Mouse (Mus musculus): Measurements from ENCODE around the gene Ssr2. TPM values are rescaled to one million over a fixed set of nuclear protein-coding genes. Genes with fewer than 3 reads are reported as not detected.
"Not testable (repeated sequence)": the region's sequence is repeated elsewhere in the genome, so short reads cannot be mapped to it uniquely, and the experiment has no call there.

Ssr2 gene
- polyA plus RNA-seq, 1 experiment from 2014 or later, result 187 TPM

GRCm38 (mm10) chr3:88590246-88590645 is 14.6 kb downstream of the Ssr2 start:
- ATAC-seq (ENCODE audit: low read depth) (no peak), DNase-seq (no peak)
- Histone ChIP-seq H3K4me3 (replicated peaks) (no peak overlapping the region), H3K36me3 (peaks cover 36% of the 10 kb centered on the region), H3K9ac (no peak overlapping the region), H3K9me3 (replicated peaks) (no peaks in the 10 kb centered on the region), H3K27ac (no peak overlapping the region), H3K27me3 (no peaks in the 10 kb centered on the region), H3K4me1 (replicated peaks) (peaks cover 28% of the 10 kb centered on the region), H3K4me2 (no peak overlapping the region)
- WGBS (ENCODE audit: insufficient replicate concordance), result 37% methylated on average over 5 of the region's 5 CpGs

GRCm38 (mm10) chr3:88591044-88591443 is 15.4 kb downstream of the Ssr2 start:
- 58% methylated on average over 3 of the region's 3 CpGs for WGBS (ENCODE audit: insufficient replicate concordance)
- H3K4me2 ChIP-seq, result no peak overlapping the region

DNA sequence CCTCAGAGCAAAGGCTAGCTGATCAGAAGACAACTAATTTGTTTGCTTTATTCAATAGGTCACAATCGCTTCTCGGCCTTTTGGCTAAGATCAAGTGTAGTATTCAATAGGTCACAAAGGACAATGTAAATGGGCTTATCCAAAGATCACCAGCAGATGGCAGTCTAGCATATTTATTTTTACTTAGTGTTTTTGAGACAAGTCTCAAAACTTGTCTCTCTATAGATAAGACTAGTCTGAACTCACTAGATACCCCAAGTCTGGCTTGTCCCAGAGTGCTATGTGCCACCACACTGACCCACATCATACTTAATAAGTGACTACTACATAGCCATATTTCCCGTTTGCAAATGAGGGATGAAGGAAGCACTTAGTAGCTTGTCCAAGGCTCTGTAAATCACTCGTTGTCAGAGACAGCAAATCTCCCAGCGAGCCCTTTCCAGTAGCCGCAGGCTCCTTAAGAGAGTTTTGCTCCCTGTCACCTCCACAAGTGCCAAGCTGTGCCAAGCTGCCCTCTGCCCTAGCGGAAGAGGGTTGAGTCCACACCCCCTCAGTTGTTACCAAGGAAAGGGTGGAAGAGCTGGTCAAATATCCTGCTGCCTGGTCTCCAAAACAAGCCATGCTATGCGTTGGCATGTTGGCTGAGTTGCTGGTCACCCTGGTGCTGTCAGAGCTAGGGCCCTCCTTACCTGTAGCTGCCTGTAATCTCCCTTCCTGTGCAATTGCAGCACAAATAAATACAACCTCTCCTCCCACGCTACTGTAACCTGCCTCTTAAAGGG is 16.5 kb downstream of the Ssr2 start:
- H3K27ac ChIP-seq, result peak overlapping the region; percentile 50; the same call in 1 of the 2 replicates
- no peaks in the 10 kb centered on the region for H3K9me3 ChIP-seq (replicated peaks)
- DNase-seq (peak; percentile 45), ATAC-seq (ENCODE audit: low read depth) (peak; percentile 39)
- H3K36me3 ChIP-seq, result peaks cover 18% of the 10 kb centered on the region
- H3K4me1 ChIP-seq (replicated peaks), result peaks cover 28% of the 10 kb centered on the region
- no peaks in the 10 kb centered on the region for H3K27me3 ChIP-seq
- peak overlapping the region; percentile 34; the same call in 1 of the 2 replicates for H3K9ac ChIP-seq
- peak overlapping the region; percentile 33 for H3K4me2 ChIP-seq
- H3K4me3 ChIP-seq (replicated peaks), result 0 out of 2 replicates have a peak overlapping the region, but pooled peaks have one; percentile 3
- 26% methylated on average over 9 of the region's 9 CpGs for WGBS (ENCODE audit: insufficient replicate concordance)

More at GRCm38 (mm10) chr3:88591044-88591443, 15.4 kb downstream of the Ssr2 start:
- H3K9me3 ChIP-seq (replicated peaks), result no peaks in the 10 kb centered on the region
- H3K36me3 ChIP-seq, result peaks cover 29% of the 10 kb centered on the region
- ATAC-seq (ENCODE audit: low read depth) (no peak), DNase-seq (no peak)
- no peak overlapping the region for H3K27ac ChIP-seq
- H3K4me3 ChIP-seq (replicated peaks), result no peak overlapping the region
- H3K27me3 ChIP-seq, result no peaks in the 10 kb centered on the region
- no peak overlapping the region for H3K9ac ChIP-seq
- peaks cover 28% of the 10 kb centered on the region for H3K4me1 ChIP-seq (replicated peaks)

DNA sequence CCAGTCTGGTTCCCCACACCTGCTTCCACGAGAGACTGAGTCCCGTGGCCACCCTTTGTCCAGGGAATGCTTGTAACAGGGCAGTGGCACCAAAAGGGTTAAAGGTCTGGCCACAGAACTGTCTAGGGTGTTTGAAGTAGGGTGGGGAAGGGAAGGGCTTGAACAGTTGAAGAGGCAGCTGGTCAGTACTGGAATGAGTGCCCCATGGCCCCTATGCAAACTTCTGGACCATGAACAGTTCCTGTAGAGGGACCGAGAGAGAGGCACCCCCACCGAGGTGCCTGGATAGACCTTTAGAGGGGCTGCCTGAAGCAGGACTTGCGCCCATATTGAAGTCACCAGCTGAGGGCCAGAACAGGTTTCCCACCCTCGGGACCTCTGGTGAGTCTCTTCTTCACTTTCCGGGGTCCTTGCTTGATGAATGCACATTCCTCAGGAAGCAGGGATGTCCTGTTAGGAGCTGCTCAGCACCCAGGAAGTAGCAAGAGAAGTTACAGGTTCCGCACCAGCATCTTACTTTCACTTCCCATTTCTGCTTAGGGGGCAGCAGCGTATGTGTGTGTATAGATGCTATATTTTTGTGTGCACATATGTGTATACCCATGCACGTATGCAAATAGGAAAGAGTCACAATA is 17.4 kb downstream of the Ssr2 start:
- ATAC-seq (ENCODE audit: low read depth), result 0 out of 2 replicates have a peak, but pooled peaks have one; percentile 38
- Histone ChIP-seq H3K27me3 (no peaks in the 10 kb centered on the region), H3K27ac (no peak overlapping the region), H3K4me3 (replicated peaks) (no peak overlapping the region), H3K4me1 (replicated peaks) (peaks cover 28% of the 10 kb centered on the region), H3K9ac (peak overlapping the region; percentile 36), H3K9me3 (replicated peaks) (no peaks in the 10 kb centered on the region), H3K4me2 (peak overlapping the region; percentile 33), H3K36me3 (peaks cover 8% of the 10 kb centered on the region)
- 38% methylated on average over 10 of the region's 10 CpGs for whole genome bisulfite sequencing (ENCODE audit: insufficient replicate concordance)
- no peak for DNase-seq

DNA sequence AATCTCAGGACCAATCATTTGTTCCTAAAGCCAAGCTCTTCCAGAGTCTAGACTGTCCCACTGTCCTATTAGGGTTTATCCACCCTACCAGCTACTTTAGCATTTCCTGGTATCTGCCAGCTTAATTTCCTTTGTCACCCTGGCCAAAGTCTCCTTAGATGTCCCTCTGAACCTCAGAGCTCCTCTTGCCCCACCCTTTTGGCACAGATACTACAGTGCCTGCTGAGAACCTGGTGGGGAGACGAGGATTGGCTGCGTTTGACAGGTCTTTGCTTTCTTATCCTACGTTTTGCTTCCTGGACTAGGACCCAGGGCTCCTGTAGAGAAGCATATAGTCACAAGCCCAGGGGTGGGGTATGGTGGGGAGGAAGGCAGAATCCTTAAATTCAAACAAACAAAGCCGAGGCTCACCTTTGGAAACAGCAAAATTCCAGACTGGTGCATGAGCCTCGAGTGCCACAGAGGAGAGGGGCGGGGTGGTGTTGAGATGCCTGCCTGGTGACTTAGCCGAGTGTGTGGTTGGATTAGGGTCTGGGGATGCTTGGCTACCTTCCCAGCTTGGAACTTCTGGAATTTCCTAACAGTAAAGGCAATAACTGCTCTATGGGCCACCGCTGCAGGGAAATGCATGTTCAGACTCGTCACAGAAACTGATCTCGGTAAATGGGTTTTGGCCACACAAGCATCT is 18.4 kb downstream of the Ssr2 start:
- H3K9ac ChIP-seq, result no peak overlapping the region
- no peak for ATAC-seq (ENCODE audit: low read depth)
- 53% methylated on average over 10 of the region's 10 CpGs for WGBS (ENCODE audit: insufficient replicate concordance)
- H3K27me3 ChIP-seq, result no peaks in the 10 kb centered on the region
- peaks cover 28% of the 10 kb centered on the region for H3K4me1 ChIP-seq (replicated peaks)
- H3K27ac ChIP-seq, result no peak overlapping the region
- no peaks in the 10 kb centered on the region for H3K36me3 ChIP-seq
- H3K4me3 ChIP-seq (replicated peaks), result no peak overlapping the region
- H3K9me3 ChIP-seq (replicated peaks), result no peaks in the 10 kb centered on the region
- H3K4me2 ChIP-seq, result no peak overlapping the region
- no peak for DNase-seq

DNA sequence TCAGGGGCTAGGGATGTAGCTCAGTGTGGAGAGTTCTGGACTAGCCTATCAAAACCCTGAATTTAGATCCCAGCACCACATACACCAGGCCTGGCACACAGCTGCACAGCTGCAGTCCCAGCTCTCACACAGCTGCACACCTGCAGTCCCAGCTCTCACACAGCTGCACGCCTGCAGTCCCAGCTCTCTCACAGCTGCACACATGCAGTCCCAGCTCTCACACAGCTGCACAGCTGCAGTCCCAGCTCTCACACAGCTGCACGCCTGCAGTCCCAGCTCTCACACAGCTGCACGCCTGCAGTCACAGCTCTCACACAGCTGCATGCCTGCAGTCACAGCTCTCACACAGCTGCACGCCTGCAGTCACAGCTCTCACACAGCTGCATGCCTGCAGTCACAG is 20.9 kb downstream of the Ssr2 start:
- H3K9me3 ChIP-seq (replicated peaks); H3K4me3 ChIP-seq (replicated peaks); DNase-seq; H3K27me3 ChIP-seq; H3K27ac ChIP-seq; H3K36me3 ChIP-seq; H3K9ac ChIP-seq; ATAC-seq (ENCODE audit: low read depth); H3K4me2 ChIP-seq: not testable (repeated sequence)
- 62% methylated on average over 4 of the region's 4 CpGs for WGBS (ENCODE audit: insufficient replicate concordance)
- peaks cover 20% of the 10 kb centered on the region for H3K4me1 ChIP-seq (replicated peaks)

GRCm38 (mm10) chr3:88602466-88602865 is 26.8 kb downstream of the Ssr2 start:
- Histone ChIP-seq H3K27ac (no peak overlapping the region), H3K27me3 (peaks cover 4% of the 10 kb centered on the region; the same call in 1 of the 2 replicates), H3K4me1 (replicated peaks) (peaks cover 21% of the 10 kb centered on the region), H3K4me2 (no peak overlapping the region), H3K9me3 (replicated peaks) (no peaks in the 10 kb centered on the region), H3K9ac (no peak overlapping the region), H3K36me3 (no peaks in the 10 kb centered on the region), H3K4me3 (replicated peaks) (no peak overlapping the region)
- ATAC-seq (ENCODE audit: low read depth), result no peak
- 66% methylated on average over 4 of the region's 4 CpGs for WGBS (ENCODE audit: insufficient replicate concordance)
- no peak for DNase-seq

GRCm38 (mm10) chr3:88603714-88604161 is 28.1 kb downstream of the Ssr2 start:
- Histone ChIP-seq H3K9ac (no peak overlapping the region), H3K4me1 (replicated peaks) (peaks cover 28% of the 10 kb centered on the region), H3K36me3 (no peaks in the 10 kb centered on the region), H3K4me2 (no peak overlapping the region), H3K9me3 (replicated peaks) (no peaks in the 10 kb centered on the region), H3K4me3 (replicated peaks) (no peak overlapping the region), H3K27me3 (peaks cover 4% of the 10 kb centered on the region; the same call in 1 of the 2 replicates), H3K27ac (no peak overlapping the region)
- DNase-seq, result peak; percentile 57
- 10% methylated on average over 6 of the region's 6 CpGs for WGBS (ENCODE audit: insufficient replicate concordance)
- peak; percentile 43 for ATAC-seq (ENCODE audit: low read depth)

- 76% methylated on average over 7 of the region's 7 CpGs for WGBS (ENCODE audit: insufficient replicate concordance)
- ATAC-seq (ENCODE audit: low read depth) (no peak), DNase-seq (no peak)
- no peaks in the 10 kb centered on the region for H3K9me3 ChIP-seq (replicated peaks)
- no peaks in the 10 kb centered on the region for H3K36me3 ChIP-seq
- H3K4me1 ChIP-seq (replicated peaks), result peaks cover 28% of the 10 kb centered on the region
- H3K27ac ChIP-seq, result no peak overlapping the region
- H3K27me3 ChIP-seq, result peaks cover 4% of the 10 kb centered on the region; the same call in 1 of the 2 replicates
- H3K4me3 ChIP-seq (replicated peaks), result no peak overlapping the region
- H3K9ac ChIP-seq, result no peak overlapping the region
- H3K4me2 ChIP-seq, result no peak overlapping the region
Observed at GRCm38 (mm10) chr3:88604863-88605262, 29.2 kb downstream of the Ssr2 start.

- not testable (repeated sequence) for H3K9me3 ChIP-seq (replicated peaks); H3K4me3 ChIP-seq (replicated peaks); H3K27me3 ChIP-seq; ATAC-seq (ENCODE audit: low read depth); H3K9ac ChIP-seq; DNase-seq; H3K36me3 ChIP-seq; H3K27ac ChIP-seq
- Histone ChIP-seq H3K4me1 (replicated peaks) (peaks cover 28% of the 10 kb centered on the region), H3K4me2 (peak within 1 kb of the TSS; percentile 51; the same call in 1 of the 2 replicates)
- WGBS (ENCODE audit: insufficient replicate concordance), result 70% methylated on average over 2 of the region's 2 CpGs
Observed at GRCm38 (mm10) chr3:88605666-88606065, 30.0 kb downstream of the Ssr2 start, which contains the start of gene Arhgef2. Gene Arhgef2 (plus strand): TSS chr3:88605966.
